Mouse (Mus musculus) midbrain, embryonic 15.5 days (tissue): ENCODE data around the gene Egfr. TPM values are rescaled to one million over a fixed set of nuclear protein-coding genes. Genes with fewer than 3 reads are reported as not detected.

Source experiments
- ATAC-seq: fragments of 200-750 bp; cut with Nextera tagmentation; replicated peaks from 2 replicates; pipeline ENCODE4 v1.8.0; 2017; ENCODE audit warnings: moderate TSS enrichment
- H3K27ac ChIP-seq: fragments of 300-500 bp; sonication (generic); 2 replicates; pipeline ENCODE4 v1.5.1; 2015; ENCODE audit warnings: mild to moderate bottlenecking, inconsistent platforms
- H3K27me3 ChIP-seq: fragments of 300-500 bp; sonication (generic); replicated peaks from 2 replicates; pipeline ENCODE4 v1.6.1; 2015; ENCODE audit warnings: inconsistent platforms
- H3K36me3 ChIP-seq: fragments of 300-500 bp; sonication (generic); replicated peaks from 2 replicates; pipeline ENCODE4 v1.6.1; 2015; ENCODE audit warnings: inconsistent platforms
- H3K4me1 ChIP-seq: fragments of 300-500 bp; sonication (generic); 2 replicates; pipeline ENCODE4 v1.6.1; 2015; ENCODE audit warnings: inconsistent platforms
- H3K4me2 ChIP-seq: fragments of 300-500 bp; sonication (generic); 2 replicates; pipeline ENCODE4 v1.6.1; 2015; ENCODE audit warnings: inconsistent platforms, mild to moderate bottlenecking, moderate library complexity
- H3K4me3 ChIP-seq: fragments of 300-500 bp; sonication (generic); 2 replicates; pipeline ENCODE4 v1.5.1; 2015; ENCODE audit warnings: mild to moderate bottlenecking, inconsistent platforms
- H3K9ac ChIP-seq: fragments of 300-500 bp; sonication (generic); 2 replicates; pipeline ENCODE4 v1.6.1; 2015; ENCODE audit warnings: mild to moderate bottlenecking, inconsistent platforms
- H3K9me3 ChIP-seq: fragments of 300-500 bp; sonication (generic); 2 replicates; pipeline ENCODE4 v1.6.1; 2016; ENCODE audit warnings: inconsistent platforms
- WGBS: fragments of 180-500 bp; shearing (Covaris S2); methylation state at CpG from one replicate; pipeline ENCODE4 v1.1.7; 2015; ENCODE audit warnings: mixed read lengths; 5-methylcytosine and 5-hydroxymethylcytosine counted together
- polyA plus RNA-seq: library from polyadenylated mRNA; unstranded; fragments of >200 nt; fragmentation: Nextera tagmentation; extraction: Ambion mirVana; gene quantifications from 2 replicates; pipeline ENCODE4 v1.2.1, GENCODE M21; 2015

Egfr gene
- polyA plus RNA-seq, 1 experiment from 2014 or later, result 4.3 TPM

GRCm38 (mm10) chr11:16816414-16816813 is 64.4 kb downstream of the Egfr start:
- ATAC-seq, result no peak
- Histone ChIP-seq H3K9me3 (no peaks in the 10 kb centered on the region), H3K4me3 (no peak overlapping the region), H3K9ac (no peak overlapping the region), H3K4me2 (no peak overlapping the region), H3K36me3 (no peaks in the 10 kb centered on the region), H3K4me1 (no peaks in the 10 kb centered on the region), H3K27me3 (no peaks in the 10 kb centered on the region), H3K27ac (no peak overlapping the region)
- WGBS, result 94% methylated on average over 9 of the region's 9 CpGs

- WGBS, result 87% methylated on average over 6 of the region's 6 CpGs
- ATAC-seq, result no peak
- no peaks in the 10 kb centered on the region for H3K36me3 ChIP-seq
- H3K4me1 ChIP-seq, result no peaks in the 10 kb centered on the region
- no peak overlapping the region for H3K27ac ChIP-seq
- no peaks in the 10 kb centered on the region for H3K27me3 ChIP-seq
- no peak overlapping the region for H3K9ac ChIP-seq
- H3K9me3 ChIP-seq, result no peaks in the 10 kb centered on the region
- H3K4me2 ChIP-seq, result no peak overlapping the region
- H3K4me3 ChIP-seq, result no peak overlapping the region
Observed at GRCm38 (mm10) chr11:16817336-16818034, 65.5 kb downstream of the Egfr start.

DNA sequence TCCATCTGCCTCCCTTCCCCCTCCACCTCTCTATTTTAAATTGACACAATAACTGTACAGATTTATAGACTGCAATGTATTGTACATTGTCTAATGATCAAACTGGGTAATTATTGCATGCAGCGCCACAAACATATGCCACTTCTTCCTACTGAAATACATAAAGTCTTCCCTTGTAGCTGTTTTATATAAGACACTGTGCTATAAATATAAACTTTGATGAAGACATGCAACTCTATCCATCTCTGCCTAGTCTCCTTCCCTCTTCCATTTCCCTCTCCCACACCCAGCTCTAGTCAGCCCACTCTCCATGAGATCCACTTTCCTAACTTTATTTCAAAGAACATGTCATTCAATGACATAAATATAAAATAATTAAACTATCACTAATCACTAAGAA is 67.4 kb downstream of the Egfr start:
- no peaks in the 10 kb centered on the region for H3K36me3 ChIP-seq
- no peaks in the 10 kb centered on the region for H3K9me3 ChIP-seq
- 100% methylated on average over 1 of the region's 1 CpGs for WGBS
- no peaks in the 10 kb centered on the region for H3K27me3 ChIP-seq
- no peak overlapping the region for H3K9ac ChIP-seq
- no peak overlapping the region for H3K4me2 ChIP-seq
- H3K4me3 ChIP-seq, result no peak overlapping the region
- no peak overlapping the region for H3K27ac ChIP-seq
- no peak for ATAC-seq
- H3K4me1 ChIP-seq, result no peaks in the 10 kb centered on the region

- H3K4me3 ChIP-seq, result no peak overlapping the region
- no peaks in the 10 kb centered on the region for H3K36me3 ChIP-seq
- WGBS, result 64% methylated on average over 6 of the region's 6 CpGs
- H3K4me2 ChIP-seq, result no peak overlapping the region
- no peaks in the 10 kb centered on the region for H3K27me3 ChIP-seq
- no peaks in the 10 kb centered on the region for H3K9me3 ChIP-seq
- H3K27ac ChIP-seq, result no peak overlapping the region
- no peak overlapping the region for H3K9ac ChIP-seq
- H3K4me1 ChIP-seq, result no peaks in the 10 kb centered on the region
- ATAC-seq, result no peak
Observed at GRCm38 (mm10) chr11:16820138-16820537, 68.1 kb downstream of the Egfr start.

GRCm38 (mm10) chr11:16821668-16822254 is 69.8 kb downstream of the Egfr start:
- Histone ChIP-seq H3K4me1 (no peaks in the 10 kb centered on the region), H3K27ac (no peak overlapping the region), H3K4me2 (no peak overlapping the region), H3K36me3 (no peaks in the 10 kb centered on the region), H3K9ac (no peak overlapping the region), H3K9me3 (no peaks in the 10 kb centered on the region), H3K4me3 (no peak overlapping the region), H3K27me3 (no peaks in the 10 kb centered on the region)
- ATAC-seq, result no peak
- WGBS, result 92% methylated on average over 6 of the region's 6 CpGs

- Histone ChIP-seq H3K27ac (no peak overlapping the region), H3K36me3 (no peaks in the 10 kb centered on the region), H3K27me3 (no peaks in the 10 kb centered on the region), H3K9ac (no peak overlapping the region), H3K4me1 (no peaks in the 10 kb centered on the region), H3K9me3 (no peaks in the 10 kb centered on the region), H3K4me3 (no peak overlapping the region), H3K4me2 (no peak overlapping the region)
- ATAC-seq, result no peak
- WGBS, result 57% methylated on average over 4 of the region's 4 CpGs
Observed at GRCm38 (mm10) chr11:16823830-16824545, 72.0 kb downstream of the Egfr start.

DNA sequence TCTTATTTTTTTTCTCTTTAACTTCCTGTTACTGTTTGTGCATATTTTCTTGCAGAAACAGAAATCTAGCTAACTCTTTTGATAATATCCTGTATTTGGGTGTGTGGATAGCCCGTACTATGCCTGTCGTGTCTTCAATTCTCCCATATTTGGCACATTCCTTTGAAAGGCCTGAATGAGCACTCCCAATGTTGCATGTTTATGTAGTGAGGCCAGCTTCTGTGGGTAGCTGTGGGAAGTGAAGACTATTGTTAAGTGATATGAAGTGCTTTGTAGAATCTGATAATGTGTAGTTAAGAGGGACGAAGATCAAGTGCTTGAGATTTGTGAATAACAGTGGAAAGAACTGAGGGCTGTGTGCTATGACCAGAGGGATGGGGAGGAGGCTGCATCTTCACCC is 77.5 kb downstream of the Egfr start:
- ATAC-seq, result no peak
- 88% methylated on average over 3 of the region's 3 CpGs for WGBS
- H3K36me3 ChIP-seq, result no peaks in the 10 kb centered on the region
- H3K9ac ChIP-seq, result no peak overlapping the region
- H3K9me3 ChIP-seq, result no peaks in the 10 kb centered on the region
- H3K27ac ChIP-seq, result no peak overlapping the region
- H3K4me2 ChIP-seq, result no peak overlapping the region
- no peaks in the 10 kb centered on the region for H3K27me3 ChIP-seq
- no peaks in the 10 kb centered on the region for H3K4me1 ChIP-seq
- no peak overlapping the region for H3K4me3 ChIP-seq

GRCm38 (mm10) chr11:16830531-16831227 is 78.7 kb downstream of the Egfr start:
- Histone ChIP-seq H3K9me3 (no peaks in the 10 kb centered on the region), H3K4me2 (no peak overlapping the region), H3K27me3 (no peaks in the 10 kb centered on the region), H3K4me1 (no peaks in the 10 kb centered on the region), H3K27ac (no peak overlapping the region), H3K4me3 (no peak overlapping the region), H3K9ac (no peak overlapping the region), H3K36me3 (no peaks in the 10 kb centered on the region)
- ATAC-seq, result no peak
- 57% methylated on average over 8 of the region's 8 CpGs for WGBS

DNA sequence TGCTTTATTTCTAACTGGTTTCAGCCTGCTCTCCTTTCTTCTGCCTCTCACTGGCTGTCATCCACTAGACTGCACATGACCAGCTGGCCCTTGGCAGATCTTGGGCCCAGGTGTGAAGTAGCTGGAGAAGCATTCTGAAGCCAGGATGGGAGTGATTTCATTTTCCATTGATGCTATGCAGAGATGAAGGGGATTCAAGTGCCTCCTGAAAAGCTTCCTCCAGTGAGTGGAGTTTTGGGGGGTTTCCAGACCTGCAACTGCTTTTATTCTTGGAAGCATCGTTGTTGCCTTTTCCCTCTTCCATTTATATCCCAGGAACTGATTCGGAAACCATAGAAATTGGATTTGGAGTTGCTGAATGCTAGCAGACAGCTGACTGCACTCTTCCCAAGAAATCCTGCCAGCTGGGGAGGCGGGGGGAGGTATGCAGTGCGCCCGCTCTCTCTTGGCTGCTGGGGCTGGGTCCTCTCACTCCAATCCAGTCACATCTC is 80.0 kb downstream of the Egfr start:
- Histone ChIP-seq H3K4me2 (no peak overlapping the region), H3K4me1 (no peaks in the 10 kb centered on the region), H3K9ac (no peak overlapping the region), H3K36me3 (no peaks in the 10 kb centered on the region), H3K27me3 (no peaks in the 10 kb centered on the region), H3K9me3 (no peaks in the 10 kb centered on the region), H3K4me3 (no peak overlapping the region), H3K27ac (no peak overlapping the region)
- WGBS, result 43% methylated on average over 5 of the region's 5 CpGs
- ATAC-seq, result peak; percentile 86

DNA sequence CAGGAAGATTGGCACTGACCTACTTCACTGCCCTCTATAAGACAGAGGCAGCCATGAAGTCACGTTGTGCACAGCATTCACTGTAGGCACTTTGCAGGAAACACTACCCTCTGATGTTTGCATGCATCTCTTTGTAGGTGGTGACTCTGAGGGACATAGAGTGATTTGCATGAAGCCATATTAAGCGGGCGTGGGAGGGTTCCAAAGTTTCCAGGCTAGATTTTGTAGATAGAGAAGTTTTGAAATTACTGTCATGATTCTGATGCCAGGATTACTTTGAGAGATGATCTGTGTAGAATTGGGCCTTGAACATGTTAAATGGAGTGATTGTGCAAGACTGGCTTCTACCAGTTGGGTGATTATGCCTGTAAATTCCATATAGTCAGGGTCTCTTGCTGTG is 86.8 kb downstream of the Egfr start:
- no peaks in the 10 kb centered on the region for H3K9me3 ChIP-seq
- no peak overlapping the region for H3K4me2 ChIP-seq
- no peaks in the 10 kb centered on the region for H3K36me3 ChIP-seq
- H3K27ac ChIP-seq, result no peak overlapping the region
- no peaks in the 10 kb centered on the region for H3K27me3 ChIP-seq
- no peak overlapping the region for H3K4me3 ChIP-seq
- no peak for ATAC-seq
- no peaks in the 10 kb centered on the region for H3K4me1 ChIP-seq
- H3K9ac ChIP-seq, result no peak overlapping the region
- 92% methylated on average over 3 of the region's 3 CpGs for WGBS

DNA sequence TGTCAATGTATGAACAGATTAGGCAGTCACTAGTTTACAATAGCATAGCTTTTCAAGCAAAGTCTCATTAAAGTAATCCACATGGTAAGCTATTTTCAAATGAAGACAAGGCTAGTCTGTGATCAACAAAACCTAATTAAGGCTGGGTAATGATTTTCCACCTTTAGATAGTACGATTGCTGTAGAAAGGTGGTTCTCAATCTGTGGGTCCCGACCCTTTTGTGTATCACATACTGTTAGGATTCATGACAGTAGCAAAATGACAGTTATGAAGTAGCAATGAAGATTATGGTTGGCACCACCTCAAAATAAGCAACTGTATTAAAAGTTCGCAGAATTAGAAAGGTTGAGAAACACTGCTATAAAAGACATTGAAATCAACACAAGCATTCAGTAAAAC is 90.9 kb downstream of the Egfr start:
- no peaks in the 10 kb centered on the region for H3K4me1 ChIP-seq
- H3K27ac ChIP-seq, result no peak overlapping the region
- 93% methylated on average over 3 of the region's 3 CpGs for WGBS
- no peak overlapping the region for H3K4me2 ChIP-seq
- H3K9me3 ChIP-seq, result no peaks in the 10 kb centered on the region
- no peaks in the 10 kb centered on the region for H3K27me3 ChIP-seq
- no peaks in the 10 kb centered on the region for H3K36me3 ChIP-seq
- H3K4me3 ChIP-seq, result no peak overlapping the region
- ATAC-seq, result no peak
- no peak overlapping the region for H3K9ac ChIP-seq

- WGBS, result 74% methylated on average over 12 of the region's 12 CpGs
- Histone ChIP-seq H3K4me3 (no peak overlapping the region), H3K27ac (no peak overlapping the region), H3K36me3 (no peaks in the 10 kb centered on the region), H3K27me3 (no peaks in the 10 kb centered on the region), H3K4me1 (no peaks in the 10 kb centered on the region), H3K9ac (no peak overlapping the region), H3K4me2 (no peak overlapping the region), H3K9me3 (no peaks in the 10 kb centered on the region)
- ATAC-seq, result no peak
Observed at GRCm38 (mm10) chr11:16843889-16844568, 92.0 kb downstream of the Egfr start.
